Mouse (Mus musculus) cerebellum, adult 8-10 months (tissue): ENCODE results near the gene Tas2r135.

ENCODE experiments used
- DNase-seq: peaks from one replicate; pipeline ENCODE4 v3.0.0; 2022

Gene Tas2r135

DNA sequence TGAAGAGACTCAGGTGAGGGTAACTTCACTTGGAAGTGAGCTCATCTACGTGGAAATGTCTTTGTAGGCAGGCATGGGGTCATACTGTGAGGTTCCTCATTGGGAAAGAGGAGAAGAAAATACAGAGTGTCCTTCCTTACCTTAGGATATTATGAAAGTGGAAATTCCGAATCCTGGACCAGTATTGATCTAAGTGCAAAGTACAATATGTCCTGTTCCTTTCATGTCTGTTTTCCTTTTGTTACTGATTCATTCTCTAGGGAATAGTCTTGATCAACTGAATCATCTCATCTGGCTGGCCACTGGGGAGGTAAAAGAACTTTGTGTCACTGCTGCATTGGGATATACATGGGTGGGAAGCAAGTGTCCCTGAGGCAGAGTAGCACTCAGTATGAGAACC is 30.3 kb downstream of the Tas2r135 start:
- DNase-seq = no peak

DNA sequence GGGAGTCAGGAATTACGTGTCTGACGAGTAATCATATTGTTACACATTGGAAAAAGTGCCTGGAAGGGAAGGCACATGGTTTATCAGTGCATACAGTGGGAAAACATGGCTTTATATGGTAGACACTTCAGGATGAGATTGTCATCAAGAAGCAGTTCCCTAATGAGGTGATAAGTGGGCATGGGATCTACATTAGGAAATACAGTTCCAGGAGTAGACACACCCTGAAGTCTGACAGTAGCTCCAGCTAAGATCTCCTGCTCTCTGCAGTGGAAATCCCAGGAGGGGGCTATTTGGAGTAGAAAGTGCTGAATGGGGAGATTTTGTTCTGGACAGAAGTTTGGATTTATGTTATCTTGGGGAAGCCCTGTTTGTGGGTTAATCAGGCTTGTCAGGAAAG is 36.2 kb downstream of the Tas2r135 start:
- DNase-seq = no peak

DNA sequence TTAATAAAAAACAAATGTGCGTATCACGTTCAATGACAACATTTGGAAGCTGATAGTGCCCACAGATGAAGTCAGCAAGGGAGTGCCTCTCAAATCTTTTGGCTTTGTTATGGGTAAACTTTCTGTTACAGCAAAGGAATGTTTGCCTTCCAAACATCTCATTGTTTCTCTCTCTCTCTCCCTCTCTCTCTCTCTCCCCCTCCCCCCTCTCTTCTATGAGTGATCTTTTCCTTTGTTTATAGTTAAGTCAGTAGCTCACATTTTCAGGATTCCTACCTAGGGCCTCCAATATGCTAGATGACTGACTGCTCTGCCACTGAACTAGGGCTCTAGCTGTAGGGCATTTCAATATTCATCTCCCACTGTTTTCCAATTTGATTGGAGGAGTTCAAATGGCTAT is 39.3 kb downstream of the Tas2r135 start:
- no peak for DNase-seq

DNA sequence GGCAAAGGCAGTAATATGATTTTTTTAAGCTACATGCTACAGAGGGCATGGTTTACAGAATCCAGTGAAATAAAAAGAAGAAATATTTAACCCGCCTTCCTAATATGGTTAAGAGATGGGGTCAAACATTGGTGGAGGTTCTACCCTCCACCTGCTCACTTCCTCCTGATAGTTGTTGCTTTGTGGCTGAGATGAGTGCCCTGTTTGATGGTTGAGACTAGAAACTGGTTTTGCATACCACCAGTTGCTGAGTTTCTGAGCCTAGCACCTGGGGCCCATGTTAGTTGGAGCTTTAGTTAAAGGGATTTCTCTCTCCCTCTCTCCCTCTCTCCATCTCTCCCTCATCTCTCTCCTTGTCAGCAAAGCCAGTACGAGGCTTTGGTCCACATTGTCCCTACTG is 42.1 kb downstream of the Tas2r135 start:
- no peak for DNase-seq
